In genomic region chr8:39355412-39355811, GRCm38 (mm10) we compare ENCODE assay signal across 30 mouse cellular contexts.
DNase-seq lines count a peak whose midpoint lies in the region; ATAC-seq and TF ChIP-seq lines count a peak whose summit lies in the region.
"Had no signal": no experiment of that assay in that cellular context is flagged by ENCODE, and none has a peak within 500 bp of the region (broad histone marks: within the 10 kb centered on the region; RNA-seq: fewer than 3 reads in every experiment).

No protein-coding gene starts in this region.

- WGBS in hindbrain, embryonic 14.5 days, result 89% methylated on average over 3 of the region's 3 CpGs

- H3K27me3 ChIP-seq in hindbrain, embryonic 14.5 days (ENCODE audit: control insufficient read depth, insufficient read depth, low read length), result no peaks in the 10 kb centered on the region
- H3K27me3 ChIP-seq: CH12.LX; embryonic facial prominence, embryonic 13.5 days; forebrain, embryonic 15.5 days; liver, embryonic 12.5 days; megakaryocyte, embryonic 14.5 days; midbrain, embryonic 13.5 days; neural tube, embryonic 13.5 days had no signal

- DNase-seq in frontal cortex, postnatal 10 days (ENCODE audit: low spot score in 2 of 2), result no peak
- peak; percentile 39 for DNase-seq in right cerebral cortex, adult 18-20 months
- DNase-seq in right cerebral cortex, postnatal 36 days (ENCODE audit: low spot score in 2 of 2), result no peak
- DNase-seq in left cerebral cortex, adult 2 months (ENCODE audit: extremely low spot score in 1 of 2, low spot score in 2 of 2), result no peak
- no peak for DNase-seq in hindbrain, embryonic 14.5 days (ENCODE audit: low spot score)
- DNase-seq in cerebellum, adult 11-12 months, result no peak
- DNase-seq: adrenal gland, adult 8-10 months; cerebellum, adult 9-11 months; gastrocnemius, postnatal 14 days; heart, postnatal 14 days; kidney, adult 8-10 months; kidney, postnatal 10 days; liver, postnatal 0 days; lung, postnatal 4 days; right cerebral cortex, postnatal 25 days; spleen, adult 18-20 months; thymus, postnatal 14 days had no signal

- peak overlapping the region; percentile 24; the same call in 1 of the 2 replicates for H3K27ac ChIP-seq in left cerebral cortex, adult 2 months
- H3K27ac ChIP-seq in hindbrain, embryonic 14.5 days, result no peak overlapping the region
- H3K27ac ChIP-seq: embryonic facial prominence, embryonic 13.5 days; forebrain, embryonic 10.5 days; forebrain, embryonic 15.5 days; hindbrain, embryonic 10.5 days; liver, embryonic 12.5 days; midbrain, embryonic 13.5 days; neural tube, embryonic 13.5 days had no signal

- TF ChIP-seq CTCF in left cerebral cortex, adult 2 months (IDR thresholded peaks at IDR 0.05), result no peak

- no peaks in the 10 kb centered on the region for H3K36me3 ChIP-seq in hindbrain, embryonic 14.5 days (replicated peaks; ENCODE audit: control insufficient read depth, insufficient read depth)
- H3K36me3 ChIP-seq: embryonic facial prominence, embryonic 13.5 days; forebrain, embryonic 10.5 days; forebrain, embryonic 15.5 days; hindbrain, embryonic 10.5 days; liver, embryonic 12.5 days; midbrain, embryonic 13.5 days; neural tube, embryonic 13.5 days had no signal

- ATAC-seq in frontal cortex, adult (ENCODE audit: low TSS enrichment), result peak; percentile 66
- ATAC-seq in hindbrain, embryonic 14.5 days (ENCODE audit: low FRiP score), result no peak
- ATAC-seq: activated CD4-positive, CD25-positive, alpha-beta regulatory T cell, adult 4 months; forebrain, embryonic 15.5 days; hindbrain, embryonic 16.5 days; intestine, embryonic 16.5 days; liver, embryonic 12.5 days; liver, postnatal 0 days; midbrain, embryonic 13.5 days had no signal

- no peak overlapping the region for H3K4me3 ChIP-seq in left cerebral cortex, adult 2 months
- no peak overlapping the region for H3K4me3 ChIP-seq in hindbrain, embryonic 14.5 days (replicated peaks; ENCODE audit: low read length)
- H3K4me3 ChIP-seq: embryonic facial prominence, embryonic 13.5 days; forebrain, embryonic 10.5 days; forebrain, embryonic 15.5 days; hindbrain, embryonic 10.5 days; liver, embryonic 12.5 days; megakaryocyte, embryonic 14.5 days; midbrain, embryonic 13.5 days; neural tube, embryonic 13.5 days had no signal

- H3K9ac ChIP-seq in hindbrain, embryonic 14.5 days, result no peak overlapping the region
- H3K9ac ChIP-seq: embryonic facial prominence, embryonic 13.5 days; forebrain, embryonic 15.5 days; liver, embryonic 12.5 days; liver, postnatal 0 days; midbrain, embryonic 13.5 days; neural tube, embryonic 13.5 days had no signal

- intact Hi-C loops in left cerebral cortex, adult 2 months (cut with DNase I), result loop anchor here (10.0 kb wide), 1 partner anchor 229 kb away; no protein-coding TSS in a partner anchor

- no peaks in the 10 kb centered on the region for H3K9me3 ChIP-seq in hindbrain, embryonic 14.5 days (ENCODE audit: control insufficient read depth, low read length)
- H3K9me3 ChIP-seq: embryonic facial prominence, embryonic 13.5 days; forebrain, embryonic 10.5 days; forebrain, embryonic 15.5 days; hindbrain, embryonic 10.5 days; liver, embryonic 12.5 days; megakaryocyte, embryonic 14.5 days; midbrain, embryonic 13.5 days; neural tube, embryonic 13.5 days had no signal

- no peaks in the 10 kb centered on the region for H3K4me1 ChIP-seq in hindbrain, embryonic 14.5 days (replicated peaks; ENCODE audit: control insufficient read depth, insufficient read depth, low read length)
- H3K4me1 ChIP-seq: embryonic facial prominence, embryonic 13.5 days; forebrain, embryonic 10.5 days; forebrain, embryonic 15.5 days; hindbrain, embryonic 10.5 days; liver, embryonic 12.5 days; megakaryocyte, embryonic 14.5 days; midbrain, embryonic 13.5 days; neural tube, embryonic 13.5 days had no signal

- no peak overlapping the region for H3K4me2 ChIP-seq in hindbrain, embryonic 14.5 days (replicated peaks)
- H3K4me2 ChIP-seq: embryonic facial prominence, embryonic 13.5 days; forebrain, embryonic 15.5 days; liver, embryonic 12.5 days; midbrain, embryonic 13.5 days; neural tube, embryonic 13.5 days had no signal
